Mouse (Mus musculus): ENCODE data around the gene Phf21a. TPM values are rescaled to one million over a fixed set of nuclear protein-coding genes. Genes with fewer than 3 reads are reported as not detected.
"Not testable (repeated sequence)": the region's sequence is repeated elsewhere in the genome, so short reads cannot be mapped to it uniquely, and the experiment has no call there.

Phf21a gene
- polyA plus RNA-seq, 1 experiment from 2014 or later = 37.6 TPM

DNA sequence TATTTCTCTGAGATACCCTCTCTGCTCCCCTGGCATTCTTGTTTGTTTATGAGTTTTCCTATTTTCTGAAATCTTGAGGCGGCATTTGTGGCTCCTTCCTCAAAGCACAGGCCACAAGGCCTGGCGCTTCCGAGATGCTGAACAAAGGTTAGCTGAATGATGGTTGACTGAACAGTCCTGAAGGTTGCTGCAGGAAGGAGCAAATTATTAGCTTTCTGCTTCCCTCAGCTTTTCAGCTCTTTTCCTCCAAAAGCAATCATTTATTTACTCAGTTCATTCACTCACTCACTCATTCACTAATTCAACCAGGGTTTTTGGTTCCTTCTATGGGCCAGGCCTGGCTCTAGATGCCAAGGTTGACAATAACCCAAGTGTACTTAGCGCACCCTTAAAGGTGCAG lies 10.7 kb upstream of the Phf21a start:
- Histone ChIP-seq H3K36me3 (no peaks in the 10 kb centered on the region), H3K27me3 (no peaks in the 10 kb centered on the region), H3K27ac (replicated peaks) (no peak overlapping the region), H3K4me1 (no peaks in the 10 kb centered on the region), H3K4me2 (replicated peaks) (no peak overlapping the region), H3K4me3 (replicated peaks) (no peak overlapping the region), H3K9ac (no peak overlapping the region), H3K9me3 (replicated peaks) (no peaks in the 10 kb centered on the region)
- 90% methylated on average over 4 of the region's 4 CpGs for WGBS
- ATAC-seq (ENCODE audit: insufficient number of reproducible peaks, low FRiP score, low TSS enrichment, low read depth) = no peak

DNA sequence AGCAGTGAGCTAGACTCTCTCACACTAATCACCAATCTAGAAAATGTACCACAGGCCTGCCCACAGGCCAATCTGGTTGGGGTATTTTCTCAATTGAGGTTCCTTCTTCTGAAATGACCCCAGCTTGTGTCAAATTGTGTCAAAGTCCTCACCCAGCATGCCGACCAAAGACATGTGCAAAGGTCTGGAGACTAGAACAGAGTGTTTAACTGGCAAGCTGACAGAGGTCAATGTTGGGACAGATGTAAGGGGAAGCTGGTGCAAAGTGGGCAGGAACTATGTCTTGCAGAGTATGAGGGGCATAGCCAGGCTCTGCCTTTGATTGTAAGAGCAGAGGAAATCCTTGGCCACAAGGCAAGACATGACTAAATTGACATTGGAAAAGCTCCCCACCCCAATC lies 7.2 kb upstream of the Phf21a start:
- Histone ChIP-seq H3K27me3 (no peaks in the 10 kb centered on the region), H3K4me1 (no peaks in the 10 kb centered on the region), H3K27ac (replicated peaks) (no peak overlapping the region), H3K9ac (no peak overlapping the region), H3K4me3 (replicated peaks) (no peak overlapping the region), H3K36me3 (no peaks in the 10 kb centered on the region), H3K4me2 (replicated peaks) (no peak overlapping the region), H3K9me3 (replicated peaks) (no peaks in the 10 kb centered on the region)
- WGBS = 70% methylated on average over 1 of the region's 1 CpGs
- no peak for ATAC-seq (ENCODE audit: insufficient number of reproducible peaks, low FRiP score, low TSS enrichment, low read depth)

DNA sequence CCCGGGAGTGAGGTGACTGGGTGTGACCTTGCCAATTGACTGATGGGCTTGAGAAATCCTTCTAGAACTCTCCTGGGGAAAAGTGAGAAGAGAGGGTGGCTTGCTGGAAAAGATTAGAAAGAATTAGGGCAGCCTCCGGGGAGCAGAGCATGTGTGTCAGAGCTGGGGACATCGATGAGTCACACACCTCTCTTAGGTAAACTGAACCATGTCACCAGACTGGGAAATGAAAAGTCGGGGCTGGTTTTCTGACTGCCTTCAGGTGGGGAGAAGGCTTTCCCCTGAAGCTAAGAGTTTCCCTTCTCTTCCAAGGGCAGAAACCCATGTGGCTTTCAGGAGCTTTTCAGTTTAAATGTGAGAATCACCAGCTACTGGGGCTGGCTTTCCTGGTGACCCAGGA lies 5.9 kb upstream of the Phf21a start:
- H3K4me3 ChIP-seq (replicated peaks) = no peak overlapping the region

DNA sequence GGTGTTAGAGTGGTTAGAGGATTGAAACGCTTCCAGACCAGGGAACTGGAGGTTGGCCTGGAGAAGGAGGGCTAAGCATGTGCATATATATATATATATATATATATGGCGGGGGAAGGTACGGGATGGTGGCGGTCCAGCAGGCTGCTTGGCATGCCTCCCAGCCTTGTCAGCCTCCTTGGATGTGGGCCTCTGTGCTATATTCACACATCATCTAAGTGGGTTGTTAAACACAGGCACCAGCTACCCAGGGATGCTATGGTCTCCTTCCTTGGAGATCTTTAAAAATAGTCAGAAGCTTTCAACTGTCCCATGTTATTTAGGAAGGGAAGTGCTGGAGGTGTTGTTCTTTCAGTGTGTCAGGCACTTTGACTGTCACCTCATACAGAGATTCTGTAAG lies 3.1 kb upstream of the Phf21a start:
- 78% methylated on average over 4 of the region's 4 CpGs for WGBS

More for the DNA sequence above, 5.9 kb upstream of the Phf21a start:
- H3K4me2 ChIP-seq (replicated peaks) = no peak overlapping the region
- ATAC-seq (ENCODE audit: insufficient number of reproducible peaks, low FRiP score, low TSS enrichment, low read depth) = no peak
- H3K36me3 ChIP-seq = no peaks in the 10 kb centered on the region
- H3K27me3 ChIP-seq = no peaks in the 10 kb centered on the region
- no peaks in the 10 kb centered on the region for H3K4me1 ChIP-seq
- 59% methylated on average over 4 of the region's 4 CpGs for WGBS
- no peak overlapping the region for H3K27ac ChIP-seq (replicated peaks)
- H3K9ac ChIP-seq = no peak overlapping the region
- H3K9me3 ChIP-seq (replicated peaks) = no peaks in the 10 kb centered on the region

DNA sequence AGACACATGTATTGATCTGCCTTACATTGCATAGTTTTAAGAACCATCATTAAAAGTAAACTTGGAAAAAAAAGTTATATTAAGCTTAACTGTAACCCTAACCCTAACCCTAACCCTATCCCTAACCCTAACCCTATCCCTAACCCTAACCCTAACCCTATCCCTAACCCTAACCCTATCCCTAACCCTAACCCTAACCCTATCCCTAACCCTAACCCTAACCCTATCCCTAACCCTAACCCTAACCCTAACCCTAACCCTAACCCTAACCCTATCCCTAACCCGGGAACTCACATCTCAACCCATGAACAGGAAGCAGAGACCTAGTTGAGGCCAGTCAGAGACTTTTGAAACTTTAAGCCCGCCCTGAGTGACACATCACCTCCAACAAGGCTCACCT lies 586 bp downstream of the Phf21a start:
- not testable (repeated sequence) for H3K27me3 ChIP-seq; ATAC-seq (ENCODE audit: insufficient number of reproducible peaks, low FRiP score, low TSS enrichment, low read depth)
- 86% methylated on average over 2 of the region's 2 CpGs for WGBS

More for the DNA sequence above, 3.1 kb upstream of the Phf21a start:
- Histone ChIP-seq H3K36me3 (no peaks in the 10 kb centered on the region), H3K9me3 (replicated peaks) (no peaks in the 10 kb centered on the region), H3K9ac (no peak overlapping the region), H3K27me3 (no peaks in the 10 kb centered on the region), H3K4me3 (replicated peaks) (no peak overlapping the region), H3K27ac (replicated peaks) (no peak overlapping the region), H3K4me1 (no peaks in the 10 kb centered on the region), H3K4me2 (replicated peaks) (no peak overlapping the region)
- ATAC-seq (ENCODE audit: insufficient number of reproducible peaks, low FRiP score, low TSS enrichment, low read depth) = no peak

DNA sequence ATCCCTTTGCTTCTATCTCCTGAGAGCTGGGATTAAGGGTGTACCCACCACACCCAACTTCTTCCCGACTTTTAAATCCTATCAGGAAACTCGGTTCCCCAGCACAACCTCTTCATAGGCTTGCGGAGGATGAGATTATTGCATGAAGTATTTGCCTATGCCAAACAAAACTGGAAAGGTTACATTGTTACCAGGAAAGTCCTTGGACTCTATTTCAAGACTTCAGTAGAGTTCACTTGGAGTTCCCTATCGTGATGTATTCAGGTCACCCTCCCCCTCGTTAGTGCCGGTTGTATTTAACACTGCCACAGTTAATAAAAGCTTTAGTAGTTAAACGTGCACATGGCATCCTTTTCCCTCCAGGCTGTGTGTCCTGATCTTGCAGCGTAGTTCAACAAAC lies 1.2 kb downstream of the Phf21a start:
- Histone ChIP-seq H3K36me3 (no peaks in the 10 kb centered on the region), H3K9me3 (replicated peaks) (no peaks in the 10 kb centered on the region), H3K9ac (no peak overlapping the region), H3K27me3 (no peaks in the 10 kb centered on the region), H3K27ac (replicated peaks) (no peak overlapping the region), H3K4me3 (replicated peaks) (no peak overlapping the region), H3K4me1 (no peaks in the 10 kb centered on the region), H3K4me2 (replicated peaks) (no peak overlapping the region)
- WGBS = 53% methylated on average over 8 of the region's 8 CpGs
- ATAC-seq (ENCODE audit: insufficient number of reproducible peaks, low FRiP score, low TSS enrichment, low read depth) = no peak

More for the DNA sequence above, 586 bp downstream of the Phf21a start:
- not testable (repeated sequence) for H3K4me1 ChIP-seq; H3K4me2 ChIP-seq (replicated peaks); H3K9ac ChIP-seq; H3K27ac ChIP-seq (replicated peaks); H3K36me3 ChIP-seq; H3K9me3 ChIP-seq (replicated peaks); H3K4me3 ChIP-seq (replicated peaks)

DNA sequence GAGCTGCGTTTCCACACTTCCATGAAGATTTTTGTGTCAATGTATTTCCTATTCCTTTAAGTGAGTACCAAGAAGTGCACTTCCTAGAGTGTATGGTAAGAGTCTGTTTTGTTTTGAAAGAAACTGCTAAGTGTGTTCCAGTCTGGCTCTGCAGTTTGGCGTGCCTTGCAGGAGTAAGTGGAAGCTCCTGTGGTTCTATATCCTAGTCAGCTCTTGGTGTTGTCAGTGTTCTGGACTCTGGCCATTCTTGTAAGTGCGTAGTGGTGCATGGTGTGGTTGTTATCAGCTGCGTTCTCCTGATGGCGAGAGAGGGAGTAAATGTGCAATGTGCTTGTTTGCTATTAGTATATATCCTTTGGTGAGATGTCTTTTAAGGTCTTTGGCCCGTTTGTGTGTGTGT lies 7.9 kb downstream of the Phf21a start:
- Histone ChIP-seq H3K4me2 (replicated peaks) (no peak overlapping the region), H3K27me3 (no peaks in the 10 kb centered on the region), H3K27ac (replicated peaks) (no peak overlapping the region), H3K4me1 (no peaks in the 10 kb centered on the region), H3K36me3 (no peaks in the 10 kb centered on the region), H3K9ac (no peak overlapping the region), H3K4me3 (replicated peaks) (no peak overlapping the region), H3K9me3 (replicated peaks) (no peaks in the 10 kb centered on the region)
- ATAC-seq (ENCODE audit: insufficient number of reproducible peaks, low FRiP score, low TSS enrichment, low read depth) = no peak
- WGBS = 84% methylated on average over 6 of the region's 6 CpGs

DNA sequence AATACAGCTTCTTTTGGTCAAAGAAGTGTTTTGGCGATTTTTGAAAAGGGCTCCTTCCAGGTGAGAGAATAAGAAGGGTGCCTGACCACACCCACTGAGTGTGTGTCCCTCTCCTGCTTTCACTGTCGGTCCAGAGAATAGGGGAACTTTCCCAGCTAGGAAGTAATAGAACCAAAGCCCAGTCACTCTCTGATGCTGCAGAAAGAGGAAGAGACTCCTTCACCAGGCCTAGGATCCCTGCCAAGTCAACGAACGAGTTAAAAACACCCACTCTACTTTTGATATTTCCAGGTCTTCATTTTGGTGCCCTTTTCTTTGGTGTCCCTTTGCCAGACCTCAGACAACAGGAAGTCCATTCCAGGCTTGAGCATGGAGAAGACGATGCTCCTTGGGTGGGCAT lies 31.6 kb downstream of the Phf21a start:
- Histone ChIP-seq H3K9ac (no peak overlapping the region), H3K9me3 (replicated peaks) (no peaks in the 10 kb centered on the region), H3K27ac (replicated peaks) (no peak overlapping the region), H3K27me3 (no peaks in the 10 kb centered on the region), H3K36me3 (no peaks in the 10 kb centered on the region), H3K4me1 (no peaks in the 10 kb centered on the region), H3K4me3 (replicated peaks) (no peak overlapping the region), H3K4me2 (replicated peaks) (no peak overlapping the region)
- ATAC-seq (ENCODE audit: insufficient number of reproducible peaks, low FRiP score, low TSS enrichment, low read depth) = no peak
- 83% methylated on average over 5 of the region's 5 CpGs for WGBS

DNA sequence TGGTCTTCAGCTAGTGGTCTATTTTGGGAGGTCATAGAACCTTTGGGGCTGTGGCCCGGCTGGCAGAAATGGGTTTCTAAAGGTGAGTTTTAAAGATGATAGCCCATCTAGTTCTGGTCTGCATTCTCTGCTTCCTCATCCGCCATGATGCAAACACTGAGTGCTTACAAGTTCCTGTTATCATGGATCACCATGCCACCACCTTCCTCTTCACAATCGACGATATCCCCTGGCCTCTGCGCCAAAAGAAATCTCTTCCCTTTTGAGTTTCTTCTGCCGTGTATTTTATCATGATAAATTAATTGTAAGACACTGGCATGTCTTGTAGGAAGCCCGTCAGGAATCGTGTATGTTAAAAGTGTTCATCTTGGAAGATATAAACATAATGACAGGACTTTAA lies 32.4 kb downstream of the Phf21a start:
- H3K9ac ChIP-seq = no peak overlapping the region
- no peak for ATAC-seq (ENCODE audit: insufficient number of reproducible peaks, low FRiP score, low TSS enrichment, low read depth)
- no peaks in the 10 kb centered on the region for H3K36me3 ChIP-seq
- no peaks in the 10 kb centered on the region for H3K4me1 ChIP-seq
- no peaks in the 10 kb centered on the region for H3K27me3 ChIP-seq
- no peaks in the 10 kb centered on the region for H3K9me3 ChIP-seq (replicated peaks)
- no peak overlapping the region for H3K27ac ChIP-seq (replicated peaks)
- H3K4me2 ChIP-seq (replicated peaks) = no peak overlapping the region
- H3K4me3 ChIP-seq (replicated peaks) = no peak overlapping the region
- 89% methylated on average over 8 of the region's 8 CpGs for WGBS

DNA sequence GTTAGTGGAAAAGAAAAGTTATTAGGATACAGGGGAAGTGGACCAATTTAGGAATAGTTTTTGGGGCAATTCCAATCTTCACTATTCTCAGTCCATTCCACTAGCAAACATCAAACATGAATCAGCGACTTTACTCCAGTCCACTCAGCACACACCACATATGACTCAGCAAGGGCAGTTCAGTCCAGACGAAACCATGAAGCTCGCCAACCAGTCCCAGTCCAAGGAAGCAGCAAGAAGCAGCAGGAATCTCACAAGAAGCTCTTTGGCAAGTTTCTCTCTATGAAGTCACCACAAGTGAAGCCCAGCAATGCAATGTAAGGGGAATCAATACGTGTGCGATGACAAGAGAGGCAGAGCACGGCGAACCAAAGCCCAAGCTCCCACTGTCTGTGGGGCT lies 37.2 kb downstream of the Phf21a start:
- no peaks in the 10 kb centered on the region for H3K4me1 ChIP-seq
- H3K9ac ChIP-seq = no peak overlapping the region
- H3K27me3 ChIP-seq = no peaks in the 10 kb centered on the region
- H3K4me3 ChIP-seq (replicated peaks) = no peak overlapping the region
- H3K4me2 ChIP-seq (replicated peaks) = no peak overlapping the region
- H3K36me3 ChIP-seq = no peaks in the 10 kb centered on the region
- no peak for ATAC-seq (ENCODE audit: insufficient number of reproducible peaks, low FRiP score, low TSS enrichment, low read depth)
- no peak overlapping the region for H3K27ac ChIP-seq (replicated peaks)
- WGBS = 93% methylated on average over 7 of the region's 7 CpGs
- no peaks in the 10 kb centered on the region for H3K9me3 ChIP-seq (replicated peaks)

DNA sequence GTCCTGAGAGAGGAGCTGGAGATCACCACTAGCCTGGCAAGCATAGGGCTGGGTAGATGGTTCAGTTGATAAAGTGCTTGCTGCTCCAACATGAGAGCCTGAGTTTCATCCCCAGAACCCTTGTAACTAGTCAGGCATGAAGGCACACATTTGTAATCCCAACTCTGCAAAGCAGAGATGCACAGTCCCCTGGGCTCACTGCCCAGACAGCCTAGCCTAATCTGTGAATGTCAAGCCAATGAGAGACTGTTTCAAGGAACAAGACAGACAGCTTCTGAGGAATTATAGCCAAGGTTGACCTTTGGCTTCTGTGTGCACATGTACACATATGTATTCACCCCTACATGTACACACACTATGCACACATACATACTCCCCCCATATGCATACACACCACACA lies 45.8 kb downstream of the Phf21a start:
- Histone ChIP-seq H3K27me3 (no peaks in the 10 kb centered on the region), H3K27ac (replicated peaks) (no peak overlapping the region), H3K36me3 (no peaks in the 10 kb centered on the region), H3K9ac (no peak overlapping the region), H3K4me2 (replicated peaks) (no peak overlapping the region), H3K9me3 (replicated peaks) (no peaks in the 10 kb centered on the region), H3K4me3 (replicated peaks) (no peak overlapping the region), H3K4me1 (peaks cover 12% of the 10 kb centered on the region)
- ATAC-seq (ENCODE audit: insufficient number of reproducible peaks, low FRiP score, low TSS enrichment, low read depth) = no peak

DNA sequence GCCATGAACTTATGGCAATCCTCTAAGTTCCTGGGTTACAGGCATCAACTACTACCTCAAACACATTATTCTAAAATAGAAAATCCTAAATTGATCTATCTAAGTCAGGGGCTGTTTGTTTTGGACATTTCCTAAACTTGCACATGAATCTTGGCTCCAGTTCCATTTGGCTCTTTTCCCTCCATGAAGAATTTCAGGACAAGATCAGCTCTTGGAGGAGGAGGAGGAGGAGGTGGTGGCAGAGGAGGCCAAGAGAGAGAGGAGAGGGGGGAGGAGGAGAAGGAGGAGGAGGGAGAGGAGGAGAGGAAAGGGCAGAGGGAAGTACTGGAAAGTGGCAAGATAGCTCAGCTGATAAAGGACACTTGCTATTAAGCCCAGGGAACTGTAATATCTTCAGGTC lies 46.4 kb downstream of the Phf21a start:
- Histone ChIP-seq H3K4me3 (replicated peaks) (no peak overlapping the region), H3K36me3 (no peaks in the 10 kb centered on the region), H3K4me2 (replicated peaks) (no peak overlapping the region), H3K4me1 (peaks cover 12% of the 10 kb centered on the region), H3K27ac (replicated peaks) (no peak overlapping the region), H3K9me3 (replicated peaks) (no peaks in the 10 kb centered on the region), H3K9ac (no peak overlapping the region), H3K27me3 (no peaks in the 10 kb centered on the region)
- no peak for ATAC-seq (ENCODE audit: insufficient number of reproducible peaks, low FRiP score, low TSS enrichment, low read depth)

Data from embryonic facial prominence, embryonic 15.5 days (tissue).